Mouse (Mus musculus) G1E-ER4 (cell line): ENCODE results near the gene Wwox. TPM values are rescaled to one million over a fixed set of nuclear protein-coding genes. Genes with fewer than 3 reads are reported as not detected.

Experiments
- GATA1 ChIP-seq: IDR thresholded peaks from one replicate; pipeline ENCODE4 v1.8.0; 2012; ENCODE audit warnings: low read length, inconsistent platforms
- polyA plus RNA-seq: library from polyadenylated mRNA; stranded (reverse); fragments of >175 nt; gene quantifications from 2 replicates; pipeline ENCODE4 v1.2.3, GENCODE M21; 2012

Wwox gene
- polyA plus RNA-seq, 1 experiment = 7.2 TPM

GRCm38 (mm10) chr8:114634669-114635410 lies 195.4 kb downstream of the Wwox start:
- TF ChIP-seq GATA1 = no peak

GRCm38 (mm10) chr8:114636376-114636775 lies 196.9 kb downstream of the Wwox start:
- TF ChIP-seq GATA1 = no peak

GRCm38 (mm10) chr8:114641809-114642208 lies 202.4 kb downstream of the Wwox start:
- TF ChIP-seq GATA1 = no peak

GRCm38 (mm10) chr8:114650789-114651188 lies 211.3 kb downstream of the Wwox start:
- no peak for TF ChIP-seq GATA1

GRCm38 (mm10) chr8:114657789-114658188 lies 218.3 kb downstream of the Wwox start:
- TF ChIP-seq GATA1 = no peak

- TF ChIP-seq GATA1 = no peak
These were observed 219.0 kb downstream of the Wwox start for GRCm38 (mm10) chr8:114658475-114658874.

GRCm38 (mm10) chr8:114663053-114663452 lies 223.6 kb downstream of the Wwox start:
- TF ChIP-seq GATA1 = no peak

GRCm38 (mm10) chr8:114665521-114665920 lies 226.1 kb downstream of the Wwox start:
- TF ChIP-seq GATA1 = no peak

GRCm38 (mm10) chr8:114670801-114671200 lies 231.3 kb downstream of the Wwox start:
- no peak for TF ChIP-seq GATA1

GRCm38 (mm10) chr8:114671237-114671674 lies 231.8 kb downstream of the Wwox start:
- no peak for TF ChIP-seq GATA1

GRCm38 (mm10) chr8:114673416-114673815 lies 234.0 kb downstream of the Wwox start:
- no peak for TF ChIP-seq GATA1

- no peak for TF ChIP-seq GATA1
These were observed 235.7 kb downstream of the Wwox start for GRCm38 (mm10) chr8:114675151-114675550.

GRCm38 (mm10) chr8:114676918-114677317 lies 237.5 kb downstream of the Wwox start:
- no peak for TF ChIP-seq GATA1

GRCm38 (mm10) chr8:114677551-114678127 lies 238.2 kb downstream of the Wwox start:
- no peak for TF ChIP-seq GATA1

GRCm38 (mm10) chr8:114679386-114680098 lies 240.1 kb downstream of the Wwox start:
- TF ChIP-seq GATA1 = no peak

GRCm38 (mm10) chr8:114681136-114681535 lies 241.7 kb downstream of the Wwox start:
- TF ChIP-seq GATA1 = no peak
